Mouse (Mus musculus): ENCODE measurements at regions not wholly inside any gene's neighbourhood (a gene's known extent, or its start where the extent isn't known, plus 50 kb on each side); places are given as distances from the start of the nearest gene placed in this dataset.

DNA sequence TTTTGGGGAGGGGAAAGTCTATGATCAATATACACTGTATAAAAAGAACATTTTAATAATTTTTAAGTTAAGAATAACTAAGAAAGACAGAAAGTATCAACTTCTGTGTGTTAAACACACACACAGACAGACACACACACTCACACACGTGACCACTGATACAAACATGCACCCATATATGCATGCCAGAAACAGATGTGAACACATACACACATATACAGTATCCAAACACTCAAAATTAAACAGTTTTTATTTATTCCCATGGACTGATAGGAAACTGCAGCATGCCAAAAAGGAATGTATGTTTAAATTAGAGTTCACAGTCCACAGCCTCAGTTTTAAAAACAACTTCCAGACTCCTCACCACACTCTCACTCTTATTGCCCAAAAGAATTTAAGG, 203.4 kb upstream of the Tbl1x start:
- no peak overlapping the region for H3K9ac ChIP-seq (ENCODE audit: low read length)
- no peaks in the 10 kb centered on the region for H3K9me3 ChIP-seq (ENCODE audit: control insufficient read depth, low read length)
- H3K4me3 ChIP-seq (ENCODE audit: low read depth, low read length), result no peak overlapping the region
- ATAC-seq (replicated peaks; ENCODE audit: low FRiP score) (no peak), DNase-seq (ENCODE audit: low spot score) (no peak)
- H3K36me3 ChIP-seq (ENCODE audit: control insufficient read depth, insufficient read depth, low read length), result no peaks in the 10 kb centered on the region
- no peak overlapping the region for H3K27ac ChIP-seq (ENCODE audit: low read depth, low read length)
- H3K4me1 ChIP-seq (replicated peaks; ENCODE audit: control insufficient read depth, insufficient read depth, low read length), result no peaks in the 10 kb centered on the region
- H3K4me2 ChIP-seq (ENCODE audit: low read depth, low read length, severe bottlenecking), result no peak overlapping the region
- H3K27me3 ChIP-seq (ENCODE audit: control insufficient read depth, insufficient read depth, low read length), result no peaks in the 10 kb centered on the region
- 65% methylated on average over 1 of the region's 1 CpGs for WGBS

DNA sequence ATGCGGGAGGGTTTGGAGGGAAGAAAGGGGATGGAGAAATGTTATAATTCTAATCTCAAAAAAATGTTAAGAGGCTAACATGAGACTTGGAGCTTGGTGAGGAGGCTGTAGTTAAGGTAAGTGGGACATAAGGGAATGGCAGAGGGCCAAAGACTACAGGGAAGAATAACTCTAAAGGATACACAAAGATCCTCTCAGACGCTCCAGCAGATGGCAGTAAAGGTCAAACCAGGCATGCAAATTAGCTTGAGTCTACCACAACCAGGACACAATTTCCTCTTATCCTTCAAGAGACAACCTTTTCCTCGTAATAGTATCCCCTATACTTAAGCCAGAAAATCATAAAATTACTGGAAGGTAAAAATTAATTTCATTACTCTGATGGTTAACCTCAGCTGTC, 196.4 kb upstream of the Tbl1x start:
- ATAC-seq (replicated peaks; ENCODE audit: low FRiP score) (no peak), DNase-seq (ENCODE audit: low spot score) (no peak)
- Histone ChIP-seq H3K4me1 (replicated peaks; ENCODE audit: control insufficient read depth, insufficient read depth, low read length) (no peaks in the 10 kb centered on the region), H3K27me3 (ENCODE audit: control insufficient read depth, insufficient read depth, low read length) (no peaks in the 10 kb centered on the region), H3K9me3 (ENCODE audit: control insufficient read depth, low read length) (no peaks in the 10 kb centered on the region), H3K9ac (ENCODE audit: low read length) (no peak overlapping the region), H3K27ac (ENCODE audit: low read depth, low read length) (no peak overlapping the region), H3K4me3 (ENCODE audit: low read depth, low read length) (no peak overlapping the region), H3K36me3 (ENCODE audit: control insufficient read depth, insufficient read depth, low read length) (no peaks in the 10 kb centered on the region), H3K4me2 (ENCODE audit: low read depth, low read length, severe bottlenecking) (no peak overlapping the region)
- WGBS, result 77% methylated on average over 3 of the region's 3 CpGs

DNA sequence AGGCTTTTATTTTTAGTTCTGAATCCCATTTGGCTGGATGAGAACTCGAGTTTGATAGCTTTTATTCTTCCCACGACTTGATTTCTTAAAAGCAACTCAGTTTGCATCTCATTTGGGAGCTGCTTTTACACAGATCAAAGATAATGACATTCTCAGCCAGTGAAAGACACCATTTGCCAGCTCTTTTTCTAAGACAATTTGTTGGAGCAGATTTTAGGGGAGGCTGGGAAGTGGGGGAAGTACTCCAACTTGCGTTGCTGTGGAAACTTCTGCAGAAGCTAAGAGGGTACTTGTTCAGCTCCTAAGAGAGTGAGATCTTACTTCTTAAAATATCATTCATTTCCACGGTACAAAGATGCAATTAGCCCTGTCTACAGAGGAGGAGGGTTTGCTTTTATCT, 187.2 kb upstream of the Tbl1x start:
- H3K36me3 ChIP-seq (ENCODE audit: control insufficient read depth, insufficient read depth, low read length), result no peaks in the 10 kb centered on the region
- DNase-seq (ENCODE audit: low spot score) (no peak), ATAC-seq (replicated peaks; ENCODE audit: low FRiP score) (no peak)
- H3K4me3 ChIP-seq (ENCODE audit: low read depth, low read length), result no peak overlapping the region
- H3K9ac ChIP-seq (ENCODE audit: low read length), result no peak overlapping the region
- H3K4me1 ChIP-seq (replicated peaks; ENCODE audit: control insufficient read depth, insufficient read depth, low read length), result no peaks in the 10 kb centered on the region
- H3K9me3 ChIP-seq (ENCODE audit: control insufficient read depth, low read length), result no peaks in the 10 kb centered on the region
- H3K27ac ChIP-seq (ENCODE audit: low read depth, low read length), result no peak overlapping the region
- 31% methylated on average over 4 of the region's 4 CpGs for WGBS
- no peak overlapping the region for H3K4me2 ChIP-seq (ENCODE audit: low read depth, low read length, severe bottlenecking)
- H3K27me3 ChIP-seq (ENCODE audit: control insufficient read depth, insufficient read depth, low read length), result no peaks in the 10 kb centered on the region

DNA sequence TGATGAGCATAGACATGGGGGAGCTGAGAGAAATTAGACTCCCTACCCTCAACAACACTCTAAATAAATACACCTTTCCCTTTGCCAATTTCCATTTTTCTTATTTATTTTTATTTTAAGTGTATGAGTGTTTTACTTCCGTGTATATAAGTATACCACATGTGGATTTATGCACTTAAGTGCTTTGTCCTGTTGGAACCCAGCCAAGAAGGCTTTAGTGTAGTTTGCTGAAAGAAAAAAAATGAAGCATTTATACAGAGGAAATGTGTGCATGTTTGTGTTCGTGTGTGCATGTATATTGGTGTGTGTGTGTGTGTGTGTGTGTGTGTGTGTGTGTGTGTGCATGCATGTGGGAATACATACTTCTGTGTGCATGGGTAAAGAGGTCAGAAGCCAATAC, 157.6 kb upstream of the Tbl1x start:
- no peak overlapping the region for H3K4me2 ChIP-seq (ENCODE audit: low read depth, low read length, severe bottlenecking)
- no peaks in the 10 kb centered on the region for H3K36me3 ChIP-seq (ENCODE audit: control insufficient read depth, insufficient read depth, low read length)
- H3K27ac ChIP-seq (ENCODE audit: low read depth, low read length), result no peak overlapping the region
- DNase-seq (ENCODE audit: low spot score), result no peak
- H3K9me3 ChIP-seq (ENCODE audit: control insufficient read depth, low read length), result no peaks in the 10 kb centered on the region
- H3K9ac ChIP-seq (ENCODE audit: low read length), result no peak overlapping the region
- H3K27me3 ChIP-seq (ENCODE audit: control insufficient read depth, insufficient read depth, low read length), result no peaks in the 10 kb centered on the region
- H3K4me1 ChIP-seq (replicated peaks; ENCODE audit: control insufficient read depth, insufficient read depth, low read length), result no peaks in the 10 kb centered on the region
- no peak overlapping the region for H3K4me3 ChIP-seq (ENCODE audit: low read depth, low read length)
- no peak for ATAC-seq (replicated peaks; ENCODE audit: low FRiP score)
- 64% methylated on average over 2 of the region's 2 CpGs for WGBS

DNA sequence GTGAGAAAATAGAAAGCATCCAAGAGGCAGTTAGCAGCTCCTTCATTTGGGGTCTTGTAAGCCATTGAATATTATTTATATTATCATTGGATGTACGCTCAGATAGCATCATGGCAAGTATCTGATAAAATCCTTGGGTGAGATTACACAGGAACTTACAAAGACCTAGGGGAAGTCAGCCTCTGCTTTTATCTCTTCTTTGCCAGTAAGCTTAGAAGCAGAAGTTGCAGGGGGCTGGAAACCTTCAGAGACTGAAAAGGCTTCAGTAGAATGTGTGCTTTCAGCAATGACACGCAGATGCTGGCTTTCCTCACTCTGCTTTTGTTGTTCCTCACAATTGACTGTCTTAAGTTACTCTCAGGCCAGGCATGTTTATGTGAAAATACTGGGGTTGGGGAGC, 150.3 kb upstream of the Tbl1x start:
- no peak for ATAC-seq (replicated peaks; ENCODE audit: low FRiP score)
- Histone ChIP-seq H3K36me3 (ENCODE audit: control insufficient read depth, insufficient read depth, low read length) (no peaks in the 10 kb centered on the region), H3K9me3 (ENCODE audit: control insufficient read depth, low read length) (no peaks in the 10 kb centered on the region), H3K4me3 (ENCODE audit: low read depth, low read length) (no peak overlapping the region), H3K4me2 (ENCODE audit: low read depth, low read length, severe bottlenecking) (no peak overlapping the region), H3K4me1 (replicated peaks; ENCODE audit: control insufficient read depth, insufficient read depth, low read length) (no peaks in the 10 kb centered on the region), H3K27me3 (ENCODE audit: control insufficient read depth, insufficient read depth, low read length) (no peaks in the 10 kb centered on the region), H3K27ac (ENCODE audit: low read depth, low read length) (no peak overlapping the region), H3K9ac (ENCODE audit: low read length) (no peak overlapping the region)
- DNase-seq (ENCODE audit: low spot score), result no peak
- WGBS, result 58% methylated on average over 2 of the region's 2 CpGs

DNA sequence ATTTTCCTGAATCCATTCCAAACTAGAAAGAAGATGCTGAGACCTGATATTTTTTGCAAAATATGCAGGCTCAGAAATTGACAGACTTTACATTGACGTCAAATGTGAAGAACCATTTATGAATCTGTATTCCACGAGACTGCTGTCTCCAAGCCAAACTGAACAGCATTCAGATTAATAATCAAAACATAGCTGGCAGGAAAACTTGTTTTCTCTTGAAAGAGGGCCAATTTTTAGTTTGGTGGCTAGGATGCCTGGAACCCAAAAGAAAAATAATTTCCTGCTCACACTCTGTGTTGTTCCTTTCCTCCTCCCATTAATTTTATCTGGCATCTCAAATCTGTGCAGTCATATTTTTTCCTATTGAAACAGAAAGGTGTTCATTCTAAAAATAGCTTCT, 149.7 kb upstream of the Tbl1x start:
- H3K36me3 ChIP-seq (ENCODE audit: control insufficient read depth, insufficient read depth, low read length), result no peaks in the 10 kb centered on the region
- no peak overlapping the region for H3K27ac ChIP-seq (ENCODE audit: low read depth, low read length)
- H3K4me2 ChIP-seq (ENCODE audit: low read depth, low read length, severe bottlenecking), result no peak overlapping the region
- H3K4me3 ChIP-seq (ENCODE audit: low read depth, low read length), result no peak overlapping the region
- no peak overlapping the region for H3K9ac ChIP-seq (ENCODE audit: low read length)
- DNase-seq (ENCODE audit: low spot score) (no peak), ATAC-seq (replicated peaks; ENCODE audit: low FRiP score) (no peak)
- no peaks in the 10 kb centered on the region for H3K4me1 ChIP-seq (replicated peaks; ENCODE audit: control insufficient read depth, insufficient read depth, low read length)
- no peaks in the 10 kb centered on the region for H3K27me3 ChIP-seq (ENCODE audit: control insufficient read depth, insufficient read depth, low read length)
- 89% methylated on average over 2 of the region's 2 CpGs for WGBS
- H3K9me3 ChIP-seq (ENCODE audit: control insufficient read depth, low read length), result no peaks in the 10 kb centered on the region

DNA sequence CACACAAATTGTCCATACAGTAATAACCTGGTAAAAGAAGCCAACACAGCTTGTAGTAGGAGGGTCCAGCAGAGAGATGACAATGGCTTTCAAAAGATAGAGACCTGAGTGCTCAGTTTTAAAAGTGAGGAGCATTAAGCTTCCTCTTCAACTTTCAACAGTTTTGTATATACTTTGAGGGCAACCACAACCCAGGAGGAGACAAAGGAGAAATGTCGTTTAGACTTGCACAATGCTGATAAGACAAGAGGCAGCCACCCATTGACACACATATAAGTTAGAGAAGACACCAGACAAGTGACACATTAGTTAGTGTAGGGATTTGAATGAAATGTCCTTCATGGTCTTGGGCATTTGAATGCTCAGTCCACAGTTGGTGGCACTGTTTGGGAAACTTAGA, 147.2 kb upstream of the Tbl1x start:
- no peak for ATAC-seq (replicated peaks; ENCODE audit: low FRiP score)
- 62% methylated on average over 1 of the region's 1 CpGs for WGBS

DNA sequence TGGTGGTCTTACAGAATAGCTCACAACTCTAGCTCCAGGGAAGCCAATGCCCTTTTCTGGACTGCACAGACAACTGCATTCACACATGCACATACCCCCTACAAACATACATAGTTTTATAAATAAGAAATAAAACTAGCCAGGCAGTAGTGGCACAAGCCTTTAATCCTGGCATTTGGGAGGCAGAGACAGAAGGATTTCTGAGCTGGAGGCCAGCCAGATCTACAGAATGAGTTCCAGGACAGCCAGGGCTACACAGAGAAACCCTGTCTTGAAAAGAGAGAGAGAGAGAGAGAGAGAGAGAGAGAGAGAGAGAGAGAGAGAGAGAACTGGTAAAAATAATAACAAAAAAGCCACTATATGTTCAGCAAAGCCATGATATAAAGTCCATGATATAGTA, 143.5 kb upstream of the Tbl1x start:
- no peaks in the 10 kb centered on the region for H3K4me1 ChIP-seq (replicated peaks; ENCODE audit: control insufficient read depth, insufficient read depth, low read length)
- DNase-seq (ENCODE audit: low spot score) (no peak), ATAC-seq (replicated peaks; ENCODE audit: low FRiP score) (no peak)

More for the DNA sequence above, 147.2 kb upstream of the Tbl1x start:
- Histone ChIP-seq H3K27me3 (ENCODE audit: control insufficient read depth, insufficient read depth, low read length) (no peaks in the 10 kb centered on the region), H3K9me3 (ENCODE audit: control insufficient read depth, low read length) (no peaks in the 10 kb centered on the region), H3K4me2 (ENCODE audit: low read depth, low read length, severe bottlenecking) (no peak overlapping the region), H3K9ac (ENCODE audit: low read length) (no peak overlapping the region), H3K4me3 (ENCODE audit: low read depth, low read length) (no peak overlapping the region), H3K27ac (ENCODE audit: low read depth, low read length) (no peak overlapping the region), H3K36me3 (ENCODE audit: control insufficient read depth, insufficient read depth, low read length) (no peaks in the 10 kb centered on the region), H3K4me1 (replicated peaks; ENCODE audit: control insufficient read depth, insufficient read depth, low read length) (no peaks in the 10 kb centered on the region)
- DNase-seq (ENCODE audit: low spot score), result no peak

DNA sequence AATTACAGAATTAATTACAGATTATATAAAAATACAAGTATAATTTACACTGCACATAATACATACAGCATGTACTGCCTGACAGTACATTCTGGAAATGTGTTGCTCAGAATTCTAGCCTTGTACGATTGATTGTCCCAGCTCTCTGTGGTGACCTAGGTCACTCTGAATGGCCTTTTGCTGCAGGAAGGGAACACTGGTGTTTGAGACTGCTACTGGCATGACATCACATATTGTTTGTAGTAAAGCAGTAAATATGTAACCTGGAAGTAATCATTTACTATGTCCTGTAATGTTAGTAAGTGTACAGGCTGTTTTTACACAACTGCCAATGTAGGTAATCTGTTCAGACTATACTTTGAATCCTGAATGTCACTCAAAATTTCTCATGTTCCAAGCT, 123.5 kb upstream of the Tbl1x start:
- no peak for ATAC-seq (replicated peaks; ENCODE audit: low FRiP score)
- H3K4me3 ChIP-seq (ENCODE audit: low read depth, low read length), result no peak overlapping the region

More for the DNA sequence above, 143.5 kb upstream of the Tbl1x start:
- Histone ChIP-seq H3K9me3 (ENCODE audit: control insufficient read depth, low read length) (no peaks in the 10 kb centered on the region), H3K4me3 (ENCODE audit: low read depth, low read length) (no peak overlapping the region), H3K27me3 (ENCODE audit: control insufficient read depth, insufficient read depth, low read length) (no peaks in the 10 kb centered on the region), H3K9ac (ENCODE audit: low read length) (no peak overlapping the region), H3K27ac (ENCODE audit: low read depth, low read length) (no peak overlapping the region), H3K4me2 (ENCODE audit: low read depth, low read length, severe bottlenecking) (no peak overlapping the region), H3K36me3 (ENCODE audit: control insufficient read depth, insufficient read depth, low read length) (no peaks in the 10 kb centered on the region)

More for the DNA sequence above, 123.5 kb upstream of the Tbl1x start:
- no peaks in the 10 kb centered on the region for H3K4me1 ChIP-seq (replicated peaks; ENCODE audit: control insufficient read depth, insufficient read depth, low read length)
- H3K9ac ChIP-seq (ENCODE audit: low read length), result no peak overlapping the region
- WGBS, result 93% methylated on average over 1 of the region's 1 CpGs
- no peaks in the 10 kb centered on the region for H3K36me3 ChIP-seq (ENCODE audit: control insufficient read depth, insufficient read depth, low read length)
- H3K27ac ChIP-seq (ENCODE audit: low read depth, low read length), result no peak overlapping the region
- no peaks in the 10 kb centered on the region for H3K9me3 ChIP-seq (ENCODE audit: control insufficient read depth, low read length)
- no peak for DNase-seq (ENCODE audit: low spot score)
- no peak overlapping the region for H3K4me2 ChIP-seq (ENCODE audit: low read depth, low read length, severe bottlenecking)
- no peaks in the 10 kb centered on the region for H3K27me3 ChIP-seq (ENCODE audit: control insufficient read depth, insufficient read depth, low read length)
